Comparison of ENCODE assay signal across 14 mouse cellular contexts in the genomic region with DNA sequence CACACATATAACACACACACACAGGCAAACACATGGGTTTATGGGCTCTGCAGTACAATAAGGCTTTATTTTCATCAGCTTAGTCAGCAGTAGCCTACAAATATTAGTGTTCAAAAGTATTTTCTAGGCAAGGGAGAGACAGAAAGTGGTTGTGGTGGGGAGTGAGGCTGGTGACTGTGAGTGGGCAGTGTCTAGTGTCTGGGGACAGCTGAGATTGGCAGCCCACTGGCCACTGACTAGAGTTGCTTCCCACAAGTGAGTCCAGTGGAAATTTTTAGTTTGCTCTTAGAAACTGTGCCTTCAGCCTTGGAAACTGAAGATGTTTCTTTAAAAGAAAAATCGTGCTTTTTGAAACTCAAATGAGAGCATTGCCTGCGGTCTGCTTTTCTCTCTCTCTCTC. TPM values are rescaled to one million over a fixed set of nuclear protein-coding genes. Genes with fewer than 3 reads are reported as not detected.
DNase-seq lines count a peak whose midpoint lies in the region.
"Had no signal": no experiment of that assay in that cellular context is flagged by ENCODE, and none has a peak within 500 bp of the region (broad histone marks: within the 10 kb centered on the region; RNA-seq: fewer than 3 reads in every experiment).

No protein-coding gene starts in this region.

- DNase-seq in adrenal gland, postnatal 10 days, result peak; percentile 6
- DNase-seq in adrenal gland, postnatal 4 days (ENCODE audit: low spot score in 2 of 2), result no peak
- peak; percentile 63 for DNase-seq in heart, adult 11 months
- DNase-seq in heart, adult 8-10 months (ENCODE audit: low spot score), result no peak
- peak; percentile 7 for DNase-seq in lung, postnatal 10 days
- no peak for DNase-seq in lung, postnatal 14 days
- DNase-seq in fibroblast of lung, adult 2 months (ENCODE audit: low read depth), result peak; percentile 64
- DNase-seq in kidney, adult 18-20 months, result no peak
- DNase-seq: kidney, adult 2 months; liver; liver, postnatal 0 days had no signal

RNA-seq across cellular contexts. Expression of gene Gjb6, which starts 28.4 kb away (rescaled TPM):
- not detected for total RNA-seq in adrenal gland, postnatal 10 days (2021)
- not detected for total RNA-seq in adrenal gland, postnatal 4 days (2021)
- not detected for total RNA-seq in heart, adult 8-10 months (2022)
- total RNA-seq: CH12.LX; common myeloid progenitor, adult 5-6 weeks; granulocyte monocyte progenitor cell, adult 5-6 weeks had no signal

RNA-seq across cellular contexts. Expression of gene Gm4491, which starts 46.1 kb away (rescaled TPM):
- not detected for total RNA-seq in adrenal gland, postnatal 10 days (2021)
- not detected for total RNA-seq in adrenal gland, postnatal 4 days (2021)
- total RNA-seq in heart, adult 8-10 months (2022), result not detected
- total RNA-seq: CH12.LX; common myeloid progenitor, adult 5-6 weeks; granulocyte monocyte progenitor cell, adult 5-6 weeks had no signal

RNA-seq across cellular contexts. Expression of gene Gjb2, which starts 57.3 kb away (rescaled TPM):
- 10 to 100 TPM in 1 of 2 experiments, 1 to 10 TPM in 1; 8.1 to 17.6 TPM for total RNA-seq in adrenal gland, postnatal 10 days (2021)
- 10 to 100 TPM in 1 of 2 experiments, 1 to 10 TPM in 1; 3.7 to 13.6 TPM for total RNA-seq in adrenal gland, postnatal 4 days (2021)
- not detected for total RNA-seq in heart, adult 8-10 months (2022)
- total RNA-seq: CH12.LX; common myeloid progenitor, adult 5-6 weeks; granulocyte monocyte progenitor cell, adult 5-6 weeks had no signal

Comparison
In these comparisons a context has a peak if more than half of its experiments do, and no peak if none do; other contexts are left out.
1. DNase-seq: peak in adrenal gland, postnatal 10 days (single experiment), heart, adult 11 months (single experiment), lung, postnatal 10 days (single experiment) and fibroblast of lung, adult 2 months (single experiment); none in adrenal gland, postnatal 4 days (0 of 2), heart, adult 8-10 months (single experiment), lung, postnatal 14 days (single experiment) and kidney, adult 18-20 months (single experiment).
2. RNA of gene Gjb2, which starts 57.3 kb away (total RNA-seq): 8.1 to 17.6 TPM in adrenal gland, postnatal 10 days and 3.7 to 13.6 TPM in adrenal gland, postnatal 4 days; not detected in heart, adult 8-10 months; every median in the first group is over 4 times any median in the second.